Mouse (Mus musculus): ENCODE measurements at regions not wholly inside any gene's neighbourhood (a gene's known extent, or its start where the extent isn't known, plus 50 kb on each side); places are given as distances from the start of the nearest gene placed in this dataset.

DNA sequence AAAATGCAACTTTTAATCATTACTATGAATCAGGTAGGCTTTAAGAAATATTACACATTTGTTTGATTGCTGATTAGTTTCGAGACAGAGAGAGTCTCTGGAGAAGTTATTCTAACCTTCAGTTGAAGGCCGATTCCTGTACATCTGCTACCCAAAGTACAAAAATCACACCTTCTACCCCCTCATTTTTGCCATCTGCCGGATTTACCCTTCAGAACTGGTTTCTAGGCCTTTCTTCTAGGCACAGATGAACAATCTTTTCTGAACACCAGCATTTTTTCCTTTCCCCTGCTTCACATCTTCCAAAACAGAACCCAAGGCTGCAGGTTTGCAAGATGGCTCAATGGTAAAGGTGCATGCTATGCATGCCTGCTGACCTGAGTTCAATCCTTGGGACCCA, 72.8 kb upstream of the Eepd1 start:
- Histone ChIP-seq H3K4me1 (replicated peaks; ENCODE audit: control insufficient read depth, insufficient read depth, low read length) (no peaks in the 10 kb centered on the region), H3K36me3 (ENCODE audit: control insufficient read depth, insufficient read depth, low read length) (no peaks in the 10 kb centered on the region), H3K4me3 (ENCODE audit: low read depth, low read length) (no peak overlapping the region), H3K9ac (ENCODE audit: low read depth, low read length) (no peak overlapping the region), H3K27ac (ENCODE audit: low read depth, low read length) (no peak overlapping the region), H3K27me3 (replicated peaks; ENCODE audit: control insufficient read depth, insufficient read depth, low read length) (no peaks in the 10 kb centered on the region), H3K4me2 (no peak overlapping the region), H3K9me3 (ENCODE audit: control insufficient read depth, low read length) (no peaks in the 10 kb centered on the region)
- 81% methylated on average over 3 of the region's 3 CpGs for WGBS
- ATAC-seq (replicated peaks; ENCODE audit: low FRiP score) (no peak), DNase-seq (ENCODE audit: low spot score) (no peak)

DNA sequence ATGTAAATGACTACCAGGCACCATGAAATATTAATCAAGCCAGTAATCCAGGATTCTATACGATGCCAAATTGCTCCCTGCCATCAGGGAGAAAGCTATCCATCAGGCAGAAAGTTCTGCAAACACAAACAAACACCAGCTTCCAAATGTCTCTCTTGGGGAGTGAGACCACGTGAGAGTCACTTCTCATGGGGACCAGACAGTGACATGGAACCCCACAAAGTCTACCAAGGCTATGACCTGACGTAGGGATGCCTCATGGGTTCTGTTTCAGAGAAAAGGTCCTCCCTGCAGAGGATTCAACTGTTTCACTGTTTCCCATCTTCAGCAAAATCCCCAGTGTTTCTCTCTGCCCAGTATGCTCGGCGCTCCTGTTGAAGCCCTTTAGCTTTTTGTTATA, 71.6 kb upstream of the Eepd1 start:
- Histone ChIP-seq H3K27ac (ENCODE audit: low read depth, low read length) (no peak overlapping the region), H3K4me1 (replicated peaks; ENCODE audit: control insufficient read depth, insufficient read depth, low read length) (no peaks in the 10 kb centered on the region), H3K4me3 (ENCODE audit: low read depth, low read length) (no peak overlapping the region), H3K9me3 (ENCODE audit: control insufficient read depth, low read length) (no peaks in the 10 kb centered on the region), H3K4me2 (no peak overlapping the region), H3K27me3 (replicated peaks; ENCODE audit: control insufficient read depth, insufficient read depth, low read length) (no peaks in the 10 kb centered on the region), H3K9ac (ENCODE audit: low read depth, low read length) (no peak overlapping the region), H3K36me3 (ENCODE audit: control insufficient read depth, insufficient read depth, low read length) (no peaks in the 10 kb centered on the region)
- ATAC-seq (replicated peaks; ENCODE audit: low FRiP score): no peak
- WGBS: 73% methylated on average over 5 of the region's 5 CpGs
- DNase-seq (ENCODE audit: low spot score): no peak

DNA sequence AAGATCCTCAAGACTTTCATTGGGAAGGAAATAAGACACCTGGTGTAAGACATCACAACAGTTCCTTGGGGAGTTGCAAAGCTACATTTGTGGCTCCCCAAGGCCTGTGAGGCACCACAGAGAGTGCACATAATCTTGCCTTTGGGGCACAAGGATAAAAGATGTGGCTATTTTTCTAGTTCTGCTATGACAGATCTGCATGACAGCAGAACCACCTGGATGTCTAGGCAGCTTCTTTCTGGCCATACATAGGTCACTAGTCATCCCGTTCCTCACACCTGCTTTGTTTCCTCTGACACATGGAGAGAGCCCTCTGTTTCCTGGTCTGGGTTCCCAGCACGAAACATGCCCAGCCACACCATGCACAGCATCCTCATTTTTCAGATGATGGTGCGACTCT, 67.5 kb upstream of the Eepd1 start:
- Histone ChIP-seq H3K27me3 (replicated peaks; ENCODE audit: control insufficient read depth, insufficient read depth, low read length) (no peaks in the 10 kb centered on the region), H3K4me1 (replicated peaks; ENCODE audit: control insufficient read depth, insufficient read depth, low read length) (no peaks in the 10 kb centered on the region), H3K9me3 (ENCODE audit: control insufficient read depth, low read length) (no peaks in the 10 kb centered on the region), H3K4me2 (no peak overlapping the region), H3K27ac (ENCODE audit: low read depth, low read length) (no peak overlapping the region), H3K4me3 (ENCODE audit: low read depth, low read length) (no peak overlapping the region), H3K9ac (ENCODE audit: low read depth, low read length) (no peak overlapping the region), H3K36me3 (ENCODE audit: control insufficient read depth, insufficient read depth, low read length) (no peaks in the 10 kb centered on the region)
- WGBS: 71% methylated on average over 3 of the region's 3 CpGs
- DNase-seq (ENCODE audit: low spot score) (no peak), ATAC-seq (replicated peaks; ENCODE audit: low FRiP score) (no peak)

DNA sequence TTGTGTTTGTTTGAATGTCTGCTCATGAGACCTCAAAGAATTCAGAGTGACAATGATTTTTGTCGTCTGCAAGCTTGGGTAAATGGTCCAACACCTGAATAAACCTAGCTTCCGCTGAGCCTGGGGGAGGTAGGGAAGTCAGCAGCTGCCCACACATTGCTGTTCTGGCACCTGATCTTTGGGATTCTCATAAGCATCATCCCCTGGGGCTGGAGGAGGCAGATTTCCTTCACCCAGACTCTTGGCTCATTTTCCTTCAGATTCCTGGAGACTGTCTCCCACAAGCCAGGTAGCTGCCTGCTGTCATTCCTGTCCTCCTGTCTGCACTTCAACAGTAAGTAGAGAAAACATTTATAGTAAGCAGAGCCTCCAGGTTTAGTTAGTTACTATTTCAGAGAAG, 67.0 kb upstream of the Eepd1 start:
- 72% methylated on average over 2 of the region's 2 CpGs for WGBS
- Histone ChIP-seq H3K9ac (ENCODE audit: low read depth, low read length) (no peak overlapping the region), H3K4me3 (ENCODE audit: low read depth, low read length) (no peak overlapping the region), H3K27ac (ENCODE audit: low read depth, low read length) (no peak overlapping the region), H3K4me2 (no peak overlapping the region), H3K27me3 (replicated peaks; ENCODE audit: control insufficient read depth, insufficient read depth, low read length) (no peaks in the 10 kb centered on the region), H3K9me3 (ENCODE audit: control insufficient read depth, low read length) (no peaks in the 10 kb centered on the region), H3K4me1 (replicated peaks; ENCODE audit: control insufficient read depth, insufficient read depth, low read length) (no peaks in the 10 kb centered on the region), H3K36me3 (ENCODE audit: control insufficient read depth, insufficient read depth, low read length) (no peaks in the 10 kb centered on the region)
- DNase-seq (ENCODE audit: low spot score) (no peak), ATAC-seq (replicated peaks; ENCODE audit: low FRiP score) (no peak)

DNA sequence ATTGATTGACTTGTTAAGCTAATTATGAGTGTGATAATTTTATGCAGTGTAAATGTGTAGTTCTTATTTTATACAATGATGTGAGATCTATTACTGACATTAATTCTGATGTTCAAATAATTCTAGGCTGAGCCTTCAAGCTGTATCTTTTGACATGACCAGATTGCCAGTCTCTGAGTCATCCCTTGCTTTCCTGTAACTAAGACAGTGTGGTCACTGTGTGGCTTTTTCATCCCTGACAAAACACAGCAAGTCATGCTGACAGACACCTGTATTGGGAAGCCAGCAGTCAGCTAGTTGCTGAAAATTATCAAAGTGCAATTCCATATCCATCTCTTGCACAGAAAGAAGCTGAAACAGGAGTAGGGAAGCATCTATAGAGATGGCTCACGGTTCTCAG, 54.4 kb upstream of the Eepd1 start:
- Histone ChIP-seq H3K4me1 (replicated peaks; ENCODE audit: control insufficient read depth, insufficient read depth, low read length) (no peaks in the 10 kb centered on the region), H3K4me2 (no peak overlapping the region), H3K4me3 (ENCODE audit: low read depth, low read length) (no peak overlapping the region), H3K27me3 (replicated peaks; ENCODE audit: control insufficient read depth, insufficient read depth, low read length) (no peaks in the 10 kb centered on the region), H3K27ac (ENCODE audit: low read depth, low read length) (no peak overlapping the region), H3K9ac (ENCODE audit: low read depth, low read length) (no peak overlapping the region), H3K9me3 (ENCODE audit: control insufficient read depth, low read length) (no peaks in the 10 kb centered on the region), H3K36me3 (ENCODE audit: control insufficient read depth, insufficient read depth, low read length) (no peaks in the 10 kb centered on the region)
- ATAC-seq (replicated peaks; ENCODE audit: low FRiP score): no peak
- no peak for DNase-seq (ENCODE audit: low spot score)
- 86% methylated on average over 1 of the region's 1 CpGs for WGBS

DNA sequence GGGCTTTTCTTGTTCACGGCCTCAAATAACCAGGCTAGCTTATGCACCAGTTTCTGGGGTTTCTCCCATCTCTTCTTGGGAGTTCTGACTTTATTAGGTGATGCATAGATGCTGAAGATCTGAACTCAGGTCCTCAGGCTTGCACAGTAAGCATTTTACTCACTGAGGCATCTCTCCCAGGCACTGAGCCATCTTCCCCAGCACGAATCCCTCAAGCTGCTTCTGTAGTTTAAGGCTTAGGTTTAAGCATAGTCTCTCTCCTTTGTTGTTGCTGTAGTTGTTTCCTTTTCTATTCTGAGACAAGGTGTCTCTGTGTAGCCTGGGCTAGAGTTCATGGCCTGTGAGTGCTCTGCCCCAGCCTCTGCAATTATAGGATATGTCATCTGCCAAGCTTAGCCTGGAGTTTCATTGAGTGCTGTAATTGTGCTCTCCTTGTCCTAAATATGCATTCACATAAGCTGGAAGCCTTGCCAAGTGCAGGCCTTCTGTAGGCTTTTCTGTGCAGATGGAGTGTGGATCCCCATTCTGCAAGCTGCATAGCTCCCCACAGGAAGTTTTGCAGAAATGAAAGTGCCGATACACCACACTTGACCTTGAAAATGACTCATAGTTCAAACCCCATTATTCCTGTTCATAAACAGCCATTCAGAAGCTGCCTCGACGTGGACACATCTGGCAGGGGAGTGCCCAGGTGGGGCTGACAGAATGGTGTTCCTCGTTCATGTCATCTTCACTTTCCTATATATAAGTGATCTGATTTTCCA, 51.7 kb upstream of the Eepd1 start:
- DNase-seq (ENCODE audit: low spot score) (no peak), ATAC-seq (replicated peaks; ENCODE audit: low FRiP score) (no peak)

More for the DNA sequence above, 51.7 kb upstream of the Eepd1 start:
- Histone ChIP-seq H3K4me2 (no peak overlapping the region), H3K9ac (ENCODE audit: low read depth, low read length) (no peak overlapping the region), H3K36me3 (ENCODE audit: control insufficient read depth, insufficient read depth, low read length) (no peaks in the 10 kb centered on the region), H3K4me3 (ENCODE audit: low read depth, low read length) (no peak overlapping the region), H3K27me3 (replicated peaks; ENCODE audit: control insufficient read depth, insufficient read depth, low read length) (no peaks in the 10 kb centered on the region), H3K9me3 (ENCODE audit: control insufficient read depth, low read length) (no peaks in the 10 kb centered on the region), H3K27ac (ENCODE audit: low read depth, low read length) (no peak overlapping the region), H3K4me1 (replicated peaks; ENCODE audit: control insufficient read depth, insufficient read depth, low read length) (no peaks in the 10 kb centered on the region)
- WGBS: 76% methylated on average over 6 of the region's 6 CpGs

Measured in liver, embryonic 11.5 days (tissue).